Mouse (Mus musculus) kidney, postnatal 0 days (tissue): ENCODE measurements around the gene Dclk2. TPM values are rescaled to one million over a fixed set of nuclear protein-coding genes. Genes with fewer than 3 reads are reported as not detected.

Experiments
- ATAC-seq: fragments of 200-750 bp; cut with Nextera tagmentation; replicated peaks from 2 replicates; pipeline ENCODE4 v1.8.0; 2017; ENCODE audit warnings: low read depth, moderate number of reproducible peaks, moderate TSS enrichment, moderate library complexity; ENCODE audit not compliant: low FRiP score
- DNase-seq: peaks from one replicate; pipeline ENCODE4 v3.0.0-alpha.2; 2016; ENCODE audit warnings: low spot score
- H3K27ac ChIP-seq: fragments of 300-500 bp; sonication (generic); 2 replicates; pipeline ENCODE4 v1.5.1; 2014; ENCODE audit warnings: mild to moderate bottlenecking
- H3K27me3 ChIP-seq: fragments of 300-500 bp; sonication (generic); 2 replicates; pipeline ENCODE4 v1.6.1; 2014; ENCODE audit warnings: low read length, mixed read lengths; ENCODE audit not compliant: insufficient read depth
- H3K36me3 ChIP-seq: fragments of 300-500 bp; sonication (generic); 2 replicates; pipeline ENCODE4 v1.6.1; 2014; ENCODE audit warnings: low read length, mixed read lengths; ENCODE audit not compliant: insufficient read depth
- H3K4me1 ChIP-seq: fragments of 300-500 bp; sonication (generic); replicated peaks from 2 replicates; pipeline ENCODE4 v1.6.1; 2014; ENCODE audit warnings: antibody characterized with exemption, low read length, mixed read lengths; ENCODE audit not compliant: insufficient read depth
- H3K4me2 ChIP-seq: fragments of 300-500 bp; sonication (generic); 2 replicates; pipeline ENCODE4 v1.6.1; 2014; ENCODE audit warnings: mild to moderate bottlenecking, low read length, moderate library complexity, mixed read lengths
- H3K4me3 ChIP-seq: fragments of 300-500 bp; sonication (generic); replicated peaks from 2 replicates; pipeline ENCODE4 v1.5.1; 2014; ENCODE audit warnings: low read depth, low read length
- H3K9ac ChIP-seq: fragments of 300-500 bp; sonication (generic); 2 replicates; pipeline ENCODE4 v1.6.1; 2014; ENCODE audit warnings: low read depth, low read length
- H3K9me3 ChIP-seq: fragments of 300-500 bp; sonication (generic); replicated peaks from 2 replicates; pipeline ENCODE4 v1.6.1; 2016; ENCODE audit warnings: low read length, inconsistent platforms, mixed read lengths
- CTCF ChIP-seq: IDR thresholded peaks from 2 replicates; pipeline ENCODE4 v1.5.1; 2016; ENCODE audit warnings: antibody characterized with exemption, low read depth, mild to moderate bottlenecking, moderate library complexity
- WGBS: fragments of 180-500 bp; shearing (Covaris S2); extraction: QIAGEN DNeasy Blood & Tissue Kit; methylation state at CpG from one replicate; pipeline ENCODE4 v1.1.7; 2014; 5-methylcytosine and 5-hydroxymethylcytosine counted together
- polyA plus RNA-seq: library from polyadenylated mRNA; unstranded; fragments of >200 nt; fragmentation: Nextera tagmentation; extraction: Ambion mirVana; gene quantifications from 2 replicates; pipeline ENCODE4 v1.2.1, GENCODE M21; 2015

Gene Dclk2
- polyA plus RNA-seq, 1 experiment from 2014 or later = 2.3 TPM

DNA sequence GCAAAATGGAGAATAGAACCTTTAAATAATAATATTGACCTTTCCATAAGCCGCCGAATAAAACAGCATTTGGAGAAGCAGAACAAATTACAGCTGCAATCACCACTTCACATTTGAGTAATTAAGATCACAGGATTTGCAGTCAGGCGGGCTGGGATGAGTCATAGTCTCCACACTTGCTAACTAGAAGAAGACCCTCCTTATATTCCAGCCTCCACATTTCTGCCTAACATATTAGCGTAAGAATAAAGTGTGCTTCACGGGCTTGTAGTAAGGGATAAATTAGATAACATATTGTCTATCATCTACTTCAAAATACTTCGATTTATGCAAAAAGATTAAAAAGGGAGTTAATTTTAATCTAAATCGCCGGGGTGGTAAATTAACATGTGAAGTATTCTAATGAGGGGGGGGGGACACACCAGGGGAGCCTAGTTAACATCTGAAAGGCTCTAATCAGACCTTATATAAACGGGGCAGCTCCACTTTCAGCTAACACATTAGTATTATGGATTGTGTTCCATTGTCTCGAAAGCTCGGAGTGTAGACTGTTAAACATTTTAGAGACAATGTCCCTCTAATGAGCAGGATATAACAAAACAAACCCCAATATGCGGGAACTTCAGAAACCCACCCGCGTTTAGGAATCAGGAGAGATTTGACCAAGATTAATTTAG is 87.9 kb downstream of the Dclk2 start:
- 29% methylated on average over 14 of the region's 14 CpGs for WGBS

DNA sequence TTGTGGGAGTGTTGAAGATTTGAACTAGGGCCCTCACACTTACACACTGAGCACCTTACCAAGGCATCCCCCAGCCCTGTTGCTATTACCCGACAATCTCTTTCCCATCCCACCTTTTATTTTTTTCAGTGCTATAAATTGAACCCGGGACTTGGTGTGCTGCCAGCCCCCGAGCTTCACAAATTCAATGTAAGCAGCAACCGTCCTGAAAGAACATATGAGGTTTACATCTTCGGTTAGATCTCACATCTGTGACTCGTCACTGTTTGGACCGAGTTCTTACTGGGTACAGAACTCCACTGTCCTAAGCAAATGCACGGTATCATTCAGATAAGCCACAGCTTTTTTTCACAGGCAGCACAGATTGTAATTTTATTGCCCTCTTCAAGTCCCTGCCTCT is 88.5 kb downstream of the Dclk2 start:
- 54% methylated on average over 8 of the region's 8 CpGs for WGBS
- H3K27ac ChIP-seq = no peak overlapping the region
- ATAC-seq = no peak

More for the DNA sequence above, 87.9 kb downstream of the Dclk2 start:
- Histone ChIP-seq H3K9ac (no peak overlapping the region), H3K9me3 (no peaks in the 10 kb centered on the region), H3K27me3 (no peaks in the 10 kb centered on the region), H3K4me2 (no peak overlapping the region), H3K36me3 (no peaks in the 10 kb centered on the region), H3K4me1 (no peaks in the 10 kb centered on the region), H3K4me3 (no peak overlapping the region), H3K27ac (no peak overlapping the region)
- ATAC-seq (no peak), DNase-seq (no peak)
- no peak for TF ChIP-seq CTCF

DNA sequence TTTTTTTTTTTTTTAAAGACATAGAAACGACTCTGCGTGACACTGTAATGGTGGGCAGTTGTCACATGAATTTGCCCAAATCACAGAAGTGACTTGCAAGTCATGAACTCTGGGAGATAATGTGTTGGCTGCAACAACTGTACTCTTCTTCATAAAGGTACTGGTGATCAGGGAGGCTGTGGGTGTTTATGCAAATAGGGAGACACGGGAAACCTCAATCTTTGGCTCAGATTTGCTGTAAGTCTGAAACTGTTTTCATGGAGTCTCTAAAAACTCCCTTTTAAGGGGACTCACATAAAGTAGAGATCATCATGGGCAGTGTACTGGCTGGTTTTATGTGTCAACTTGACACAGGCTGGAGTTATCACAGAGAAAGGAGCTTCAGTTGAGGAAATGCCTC is 93.1 kb downstream of the Dclk2 start:
- H3K4me3 ChIP-seq = no peak overlapping the region
- no peak overlapping the region for H3K4me2 ChIP-seq
- DNase-seq = no peak
- no peak for ATAC-seq
- no peaks in the 10 kb centered on the region for H3K4me1 ChIP-seq
- H3K9ac ChIP-seq = no peak overlapping the region
- no peaks in the 10 kb centered on the region for H3K9me3 ChIP-seq
- 88% methylated on average over 3 of the region's 3 CpGs for WGBS
- no peaks in the 10 kb centered on the region for H3K27me3 ChIP-seq
- H3K27ac ChIP-seq = no peak overlapping the region
- TF ChIP-seq CTCF = no peak
- H3K36me3 ChIP-seq = no peaks in the 10 kb centered on the region

More for the DNA sequence above, 88.5 kb downstream of the Dclk2 start:
- no peak overlapping the region for H3K4me3 ChIP-seq
- no peak overlapping the region for H3K9ac ChIP-seq
- H3K36me3 ChIP-seq = no peaks in the 10 kb centered on the region
- H3K27me3 ChIP-seq = no peaks in the 10 kb centered on the region
- H3K4me1 ChIP-seq = no peaks in the 10 kb centered on the region
- H3K4me2 ChIP-seq = no peak overlapping the region
- H3K9me3 ChIP-seq = no peaks in the 10 kb centered on the region
- DNase-seq = no peak
- TF ChIP-seq CTCF = no peak

DNA sequence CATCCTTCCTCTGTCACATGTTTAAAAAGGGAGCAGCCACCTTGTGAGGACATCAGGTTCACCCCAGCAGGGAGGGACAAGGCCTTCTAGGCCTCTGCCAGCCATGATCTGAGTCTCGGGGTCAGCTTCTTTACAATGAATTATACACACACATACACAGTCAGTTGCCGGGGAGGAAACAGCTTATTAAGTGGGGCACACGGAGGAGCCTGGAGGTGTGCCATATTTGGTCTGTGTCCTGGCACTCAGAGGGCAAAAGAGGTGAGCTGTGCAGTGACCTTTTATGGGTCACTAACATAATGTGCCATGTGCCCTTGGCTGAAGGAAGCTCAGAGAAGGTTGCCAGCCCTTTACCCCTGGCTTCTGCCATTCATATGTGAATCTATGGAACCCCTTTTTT is 99.3 kb downstream of the Dclk2 start:
- WGBS = 19% methylated on average over 3 of the region's 3 CpGs
- DNase-seq = no peak

DNA sequence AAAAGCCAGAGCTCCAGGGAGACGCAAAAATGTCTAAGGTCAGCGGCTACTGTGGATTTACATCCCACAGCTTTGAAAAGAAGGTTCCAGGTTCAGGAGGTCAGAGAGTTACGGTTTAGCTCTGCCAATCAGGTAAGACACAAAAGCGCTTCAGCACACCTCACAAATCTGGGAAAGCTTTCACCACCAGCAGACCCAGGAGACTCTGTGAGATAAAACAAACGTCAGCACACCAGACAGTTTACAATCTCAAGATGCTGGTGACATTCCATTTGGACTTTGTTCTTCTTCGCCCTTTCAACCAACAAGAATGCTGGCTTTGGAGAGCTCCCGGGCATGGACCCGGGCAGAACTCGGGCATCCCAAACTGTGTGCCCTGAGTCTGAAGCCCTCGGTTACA is 100.3 kb downstream of the Dclk2 start:
- no peaks in the 10 kb centered on the region for H3K27me3 ChIP-seq
- H3K9me3 ChIP-seq = no peaks in the 10 kb centered on the region
- H3K4me3 ChIP-seq = no peak overlapping the region
- no peak for ATAC-seq
- DNase-seq = no peak
- 29% methylated on average over 10 of the region's 10 CpGs for WGBS
- H3K4me1 ChIP-seq = no peaks in the 10 kb centered on the region
- H3K9ac ChIP-seq = no peak overlapping the region
- no peak for TF ChIP-seq CTCF
- no peak overlapping the region for H3K27ac ChIP-seq
- H3K36me3 ChIP-seq = no peaks in the 10 kb centered on the region
- no peak overlapping the region for H3K4me2 ChIP-seq

More for the DNA sequence above, 99.3 kb downstream of the Dclk2 start:
- Histone ChIP-seq H3K4me2 (no peak overlapping the region), H3K27me3 (no peaks in the 10 kb centered on the region), H3K4me1 (no peaks in the 10 kb centered on the region), H3K36me3 (no peaks in the 10 kb centered on the region), H3K9me3 (no peaks in the 10 kb centered on the region), H3K9ac (no peak overlapping the region), H3K4me3 (no peak overlapping the region), H3K27ac (no peak overlapping the region)
- no peak for TF ChIP-seq CTCF
- no peak for ATAC-seq

DNA sequence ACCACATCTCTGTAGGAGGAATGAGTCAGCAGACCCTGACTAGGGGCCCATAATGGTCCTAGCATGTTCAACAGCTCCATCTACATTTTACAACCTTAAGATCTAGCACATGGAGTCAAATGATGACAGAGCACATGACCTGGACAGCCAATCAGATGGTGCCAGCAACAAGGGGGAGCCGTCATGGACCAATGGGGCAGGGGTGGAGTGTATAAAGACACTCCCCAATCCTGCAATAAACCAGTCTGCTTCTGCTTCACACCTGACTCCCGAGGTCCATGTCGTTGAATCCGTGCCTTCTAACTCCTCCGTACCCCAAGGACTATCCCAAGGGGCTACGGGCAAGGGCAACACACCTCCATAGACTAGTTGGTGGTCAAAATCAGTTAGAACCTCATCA is 101.3 kb downstream of the Dclk2 start:
- Histone ChIP-seq H3K9me3 (no peaks in the 10 kb centered on the region), H3K4me3 (no peak overlapping the region), H3K27ac (no peak overlapping the region), H3K4me2 (no peak overlapping the region), H3K27me3 (no peaks in the 10 kb centered on the region), H3K9ac (no peak overlapping the region), H3K36me3 (no peaks in the 10 kb centered on the region), H3K4me1 (no peaks in the 10 kb centered on the region)
- no peak for DNase-seq
- ATAC-seq = no peak
- no peak for TF ChIP-seq CTCF
- WGBS = 93% methylated on average over 6 of the region's 6 CpGs

DNA sequence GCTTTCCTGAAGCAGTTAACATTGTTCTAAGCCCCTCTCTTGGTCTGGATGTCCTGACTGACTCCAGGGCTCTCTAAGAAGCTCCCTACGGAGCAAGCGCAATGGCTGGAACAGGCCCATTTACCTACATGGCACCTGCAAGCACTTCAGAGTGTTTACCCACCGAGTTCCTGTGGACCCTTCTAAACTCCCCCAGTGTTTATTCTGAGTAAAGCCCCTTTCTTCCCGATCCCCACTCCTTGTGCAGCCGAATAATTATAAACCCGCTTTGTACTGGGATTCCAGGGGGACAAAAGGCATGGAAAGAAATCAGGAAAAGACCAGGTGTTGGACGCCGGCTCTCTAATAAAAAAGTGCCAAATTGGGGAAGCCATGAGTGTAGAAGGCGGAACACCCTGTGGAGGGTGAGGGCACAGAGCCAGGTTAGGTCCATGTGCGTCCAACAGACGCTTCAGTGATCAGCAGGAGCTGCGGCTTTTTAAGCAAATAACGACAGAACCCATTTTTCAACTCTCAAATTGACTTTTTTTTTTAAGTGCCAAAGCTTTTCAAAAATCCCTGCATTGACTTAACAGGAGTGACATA is 102.6 kb downstream of the Dclk2 start:
- WGBS = 68% methylated on average over 13 of the region's 13 CpGs

More for the DNA sequence above, 102.6 kb downstream of the Dclk2 start:
- Histone ChIP-seq H3K9me3 (no peaks in the 10 kb centered on the region), H3K4me2 (no peak overlapping the region), H3K27ac (no peak overlapping the region), H3K9ac (no peak overlapping the region), H3K27me3 (no peaks in the 10 kb centered on the region), H3K4me3 (no peak overlapping the region), H3K4me1 (no peaks in the 10 kb centered on the region), H3K36me3 (no peaks in the 10 kb centered on the region)
- ATAC-seq (no peak), DNase-seq (no peak)
- no peak for TF ChIP-seq CTCF
